Mouse (Mus musculus): ENCODE data around the gene Fam53b. TPM values are rescaled to one million over a fixed set of nuclear protein-coding genes. Genes with fewer than 3 reads are reported as not detected.

Gene Fam53b
- polyA plus RNA-seq, 1 experiment, result 14.8 TPM

DNA sequence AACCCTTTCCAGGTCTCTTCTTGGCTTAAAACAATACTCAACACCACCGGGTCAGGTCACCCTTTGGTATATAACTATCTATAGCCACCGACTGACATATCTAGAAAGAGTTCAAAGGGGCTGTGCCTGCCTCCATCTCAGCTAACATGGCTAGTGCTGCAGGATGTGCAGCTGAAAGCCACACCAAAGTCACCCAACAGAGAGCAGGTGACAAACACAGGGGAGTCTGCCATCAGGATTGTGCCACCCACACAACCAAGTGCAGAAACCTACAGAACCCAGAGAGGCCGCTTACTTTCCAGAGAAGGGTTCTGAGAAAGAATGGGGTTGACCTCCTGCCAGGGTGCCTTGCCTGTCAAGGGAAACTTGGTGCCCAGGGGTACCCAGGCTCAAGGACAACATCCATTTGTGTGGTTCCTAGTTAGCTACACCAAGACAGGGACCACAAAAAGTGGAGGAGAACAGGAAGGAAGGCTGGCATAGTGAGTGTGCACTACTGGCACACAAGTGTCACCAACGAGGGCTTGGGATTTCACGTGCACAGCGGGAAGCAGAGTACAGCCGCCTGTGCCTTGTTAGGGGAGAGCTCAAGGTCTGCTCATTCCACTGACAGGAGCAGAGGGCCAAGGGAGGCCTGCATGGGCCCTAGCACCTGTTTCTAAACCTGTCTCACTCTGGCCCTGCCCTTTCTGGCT lies 40.5 kb downstream of the Fam53b start:
- no peak for TF ChIP-seq CTCF (IDR thresholded peaks at IDR 0.05; ENCODE audit: borderline replicate concordance, extremely low read depth, insufficient read depth, insufficient read length)
- no peak for TF ChIP-seq POLR2A (IDR thresholded peaks at IDR 0.05; ENCODE audit: borderline replicate concordance, extremely low read depth, insufficient read depth, insufficient read length, poor library complexity, severe bottlenecking)
- no peak for DNase-seq (ENCODE audit: low read depth)

DNA sequence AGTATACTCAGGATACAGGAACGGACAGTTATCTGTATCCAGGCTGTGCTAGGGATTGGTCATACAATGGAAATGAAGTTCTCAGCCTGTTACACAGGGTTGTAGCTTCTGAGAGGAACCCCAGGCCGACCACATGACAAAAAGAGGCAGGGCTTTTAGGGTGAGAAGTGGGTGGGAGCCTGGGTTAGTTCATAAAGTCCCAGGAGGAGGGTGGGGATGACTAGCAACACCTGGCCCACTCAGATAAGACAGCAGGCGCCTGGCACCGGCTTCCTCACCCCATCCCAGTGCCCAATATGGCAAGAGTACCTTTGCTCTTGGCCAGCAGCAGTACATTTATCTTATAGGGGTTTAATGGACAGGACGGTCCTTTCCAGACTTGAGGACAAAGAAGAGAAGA lies 41.2 kb downstream of the Fam53b start:
- TF ChIP-seq POLR2A (IDR thresholded peaks at IDR 0.05; ENCODE audit: borderline replicate concordance, extremely low read depth, insufficient read depth, insufficient read length, poor library complexity, severe bottlenecking) (no peak), CTCF (IDR thresholded peaks at IDR 0.05; ENCODE audit: borderline replicate concordance, extremely low read depth, insufficient read depth, insufficient read length) (no peak)
- DNase-seq (ENCODE audit: low read depth), result no peak

DNA sequence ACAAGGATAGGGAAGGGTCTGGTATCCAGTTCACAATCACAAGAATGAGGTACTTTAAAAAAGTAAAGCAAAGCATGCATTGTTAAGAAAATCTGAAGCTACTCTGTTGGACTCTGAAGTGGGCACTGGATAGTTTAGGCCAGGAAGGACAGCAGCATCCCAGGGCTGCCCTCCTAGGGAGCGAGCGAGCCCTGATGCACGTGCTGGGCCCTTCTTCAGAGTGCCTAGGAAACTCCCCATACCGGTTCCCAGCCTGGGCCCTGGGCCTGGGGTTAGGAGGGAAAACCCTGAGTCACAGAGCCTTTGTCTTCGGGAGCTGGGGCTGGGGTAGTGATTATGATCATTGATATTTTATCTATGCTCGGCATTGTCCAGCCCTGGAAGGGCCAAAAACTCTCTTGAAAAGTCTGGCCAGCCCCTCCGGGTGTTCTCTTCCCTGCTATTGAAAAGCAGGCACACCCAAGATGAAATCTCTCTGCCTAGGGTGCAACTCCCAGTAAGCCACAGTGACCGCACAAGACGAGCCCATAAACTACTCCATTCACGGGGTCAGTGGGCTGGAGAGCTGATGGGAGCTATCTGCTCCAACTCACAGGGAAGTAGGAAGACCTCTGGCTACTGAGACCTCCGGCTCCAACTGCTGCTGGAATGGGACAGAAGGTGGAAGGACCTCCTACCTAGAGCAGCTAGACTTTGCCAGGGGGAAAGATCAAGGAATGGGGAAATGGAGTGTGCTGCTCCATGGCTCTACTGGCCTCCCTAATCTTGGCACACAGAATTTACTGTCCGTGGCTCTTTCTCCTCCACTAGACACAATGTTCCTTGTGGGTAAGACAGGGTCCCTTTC lies 45.0 kb downstream of the Fam53b start:
- TF ChIP-seq CTCF (IDR thresholded peaks at IDR 0.05; ENCODE audit: borderline replicate concordance, extremely low read depth, insufficient read depth, insufficient read length) (no peak), POLR2A (IDR thresholded peaks at IDR 0.05; ENCODE audit: borderline replicate concordance, extremely low read depth, insufficient read depth, insufficient read length, poor library complexity, severe bottlenecking) (no peak)

DNA sequence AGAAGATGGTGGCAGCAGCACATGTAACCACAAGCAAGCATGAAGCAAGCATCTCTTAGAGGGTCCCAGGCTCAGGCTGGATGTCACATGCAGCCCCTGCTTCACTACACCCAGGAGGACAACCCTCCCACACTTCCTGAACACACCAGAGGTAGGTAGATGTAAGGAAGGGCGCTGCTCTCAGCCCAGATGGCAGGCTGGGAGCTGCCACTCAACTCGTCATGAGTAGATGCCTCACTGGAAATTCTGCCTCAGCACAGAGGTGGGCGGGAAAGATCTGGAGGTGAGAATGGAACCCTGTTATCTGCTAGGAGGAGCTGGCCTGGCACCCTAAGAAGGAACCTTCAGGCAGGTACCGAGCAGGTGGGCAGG lies 45.7 kb downstream of the Fam53b start:
- no peak for TF ChIP-seq POLR2A (IDR thresholded peaks at IDR 0.05; ENCODE audit: borderline replicate concordance, extremely low read depth, insufficient read depth, insufficient read length, poor library complexity, severe bottlenecking)
- no peak for TF ChIP-seq CTCF (IDR thresholded peaks at IDR 0.05; ENCODE audit: borderline replicate concordance, extremely low read depth, insufficient read depth, insufficient read length)
- peak; percentile 73 for DNase-seq (ENCODE audit: low read depth)

More for the DNA sequence above, 45.0 kb downstream of the Fam53b start:
- no peak for DNase-seq (ENCODE audit: low read depth)

DNA sequence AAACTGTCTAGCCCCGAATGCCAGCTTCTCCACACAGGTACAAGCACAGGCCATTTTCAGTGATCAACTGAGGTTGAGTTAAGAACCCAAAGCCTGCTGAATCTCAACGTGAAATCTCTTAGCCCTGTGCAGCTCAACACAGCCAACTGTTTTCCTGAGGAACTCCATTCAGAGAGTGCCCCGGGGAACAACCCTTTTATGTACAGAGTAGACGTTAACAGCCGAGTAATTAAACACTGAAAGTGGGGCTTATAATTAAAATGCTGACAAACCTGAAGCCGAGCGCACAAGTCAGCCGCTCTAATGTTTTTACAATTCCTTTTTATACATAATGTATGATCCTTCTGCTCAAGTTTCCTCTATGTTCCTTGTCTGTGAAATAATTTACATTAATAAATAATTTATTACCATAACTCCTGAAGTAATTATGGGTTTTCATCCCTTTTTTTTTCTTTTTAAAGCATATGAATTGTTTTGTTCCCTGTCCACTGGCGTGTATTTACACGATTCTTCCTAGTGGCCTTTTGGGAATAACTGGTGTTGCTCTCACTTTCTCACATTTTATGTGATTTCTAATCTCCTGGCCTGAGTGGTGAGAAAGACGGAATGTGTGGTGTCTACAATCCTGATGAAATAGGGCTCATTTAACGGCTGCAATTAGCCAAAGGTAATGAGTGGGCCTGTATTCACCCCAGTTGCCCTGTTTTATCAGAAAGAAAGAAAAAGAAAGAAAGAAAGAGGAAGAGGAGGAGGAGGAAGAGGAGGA lies 46.3 kb downstream of the Fam53b start:
- peak; percentile 95 for DNase-seq (ENCODE audit: low read depth)

DNA sequence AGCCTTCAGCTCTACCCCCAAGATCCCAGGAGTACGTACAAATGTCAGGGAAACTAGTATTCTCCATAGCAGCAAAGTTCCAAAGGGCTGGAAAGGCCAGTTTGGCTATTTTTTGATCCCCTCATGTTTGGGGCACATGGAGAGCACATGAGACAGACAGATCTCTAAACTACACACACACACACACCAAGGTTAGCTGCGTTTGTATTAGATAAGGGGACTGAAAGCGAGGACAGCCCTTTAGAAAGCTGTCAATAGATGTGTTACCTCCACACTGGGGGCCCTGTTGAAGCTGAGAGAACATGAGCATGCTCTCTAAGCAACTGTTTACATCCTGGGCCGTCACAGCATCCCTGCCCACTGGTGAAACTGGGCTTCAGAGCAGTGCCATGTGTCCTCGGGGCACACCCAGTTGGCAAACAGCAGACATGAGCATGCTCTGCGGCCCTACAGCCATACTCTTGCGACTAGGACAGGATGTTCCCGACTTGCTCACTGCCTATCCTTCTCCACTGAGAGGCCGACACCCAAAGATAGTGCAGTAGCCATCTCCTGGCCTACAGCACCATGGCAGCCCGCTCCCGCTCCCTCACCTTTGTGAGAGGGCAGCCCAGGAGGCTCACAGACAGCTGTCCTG lies 47.3 kb downstream of the Fam53b start:
- DNase-seq (ENCODE audit: low read depth), result peak; percentile 52
- no peak for TF ChIP-seq CTCF (IDR thresholded peaks at IDR 0.05; ENCODE audit: borderline replicate concordance, extremely low read depth, insufficient read depth, insufficient read length)
- TF ChIP-seq POLR2A (IDR thresholded peaks at IDR 0.05; ENCODE audit: borderline replicate concordance, extremely low read depth, insufficient read depth, insufficient read length, poor library complexity, severe bottlenecking), result no peak

More for the DNA sequence above, 46.3 kb downstream of the Fam53b start:
- TF ChIP-seq POLR2A (IDR thresholded peaks at IDR 0.05; ENCODE audit: borderline replicate concordance, extremely low read depth, insufficient read depth, insufficient read length, poor library complexity, severe bottlenecking), result no peak
- TF ChIP-seq CTCF (IDR thresholded peaks at IDR 0.05; ENCODE audit: borderline replicate concordance, extremely low read depth, insufficient read depth, insufficient read length), result no peak

DNA sequence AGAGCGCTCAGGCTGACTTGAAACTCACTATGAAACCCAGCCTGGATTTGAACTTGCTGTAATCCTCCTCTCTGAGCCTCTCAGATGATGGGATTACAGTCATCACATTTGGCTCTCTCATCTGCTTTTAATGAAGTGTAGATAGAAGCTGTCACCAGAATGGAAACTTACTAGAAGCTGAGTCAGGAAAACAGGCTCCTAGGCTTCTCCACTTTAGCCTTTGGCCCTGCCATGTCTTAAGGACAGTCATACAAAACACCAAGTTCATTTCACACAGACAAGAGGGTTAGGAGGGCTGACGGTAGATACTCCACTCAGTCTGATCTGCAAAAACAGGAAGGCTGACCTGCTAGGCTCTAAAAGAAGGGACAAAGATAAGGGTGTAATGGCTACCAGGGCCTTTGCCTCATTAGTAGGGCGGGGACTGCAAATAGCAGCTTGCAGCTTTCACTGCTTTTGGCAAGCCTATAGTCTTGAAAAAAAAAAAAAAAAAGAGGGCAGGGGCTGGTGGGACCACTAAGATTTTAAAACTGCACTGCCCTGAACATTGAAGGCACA lies 48.0 kb downstream of the Fam53b start:
- TF ChIP-seq POLR2A (IDR thresholded peaks at IDR 0.05; ENCODE audit: borderline replicate concordance, extremely low read depth, insufficient read depth, insufficient read length, poor library complexity, severe bottlenecking), result no peak
- no peak for TF ChIP-seq CTCF (IDR thresholded peaks at IDR 0.05; ENCODE audit: borderline replicate concordance, extremely low read depth, insufficient read depth, insufficient read length)

DNA sequence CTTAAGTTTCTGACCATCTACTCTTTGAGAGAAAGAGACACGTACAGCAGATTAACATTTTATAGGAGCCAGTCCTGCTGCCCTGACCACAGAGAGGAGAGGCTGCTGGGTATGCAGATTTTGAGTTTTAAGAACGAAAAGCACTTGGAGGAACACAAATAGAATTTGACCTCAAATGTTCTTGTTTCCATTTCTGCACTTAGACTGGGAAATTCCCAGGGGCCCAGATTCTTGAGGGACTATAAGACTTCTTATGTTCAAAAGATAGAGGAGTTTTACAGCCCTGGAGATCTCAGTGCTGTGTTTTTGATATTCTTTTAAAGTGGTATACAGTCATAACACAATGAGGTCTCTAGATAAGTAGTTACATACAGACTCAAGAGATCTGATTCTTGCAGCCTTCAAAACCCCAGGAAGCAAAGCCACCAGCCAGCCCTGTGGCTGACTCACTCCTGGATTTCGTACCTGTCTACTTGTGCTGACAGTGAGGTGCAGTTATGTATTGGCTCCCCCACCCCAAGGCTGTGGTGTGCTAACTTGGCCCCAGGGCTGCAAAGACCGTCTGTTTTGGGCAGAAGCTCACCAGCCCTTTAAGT lies 48.7 kb downstream of the Fam53b start:
- TF ChIP-seq POLR2A (IDR thresholded peaks at IDR 0.05; ENCODE audit: borderline replicate concordance, extremely low read depth, insufficient read depth, insufficient read length, poor library complexity, severe bottlenecking) (no peak), CTCF (IDR thresholded peaks at IDR 0.05; ENCODE audit: borderline replicate concordance, extremely low read depth, insufficient read depth, insufficient read length) (no peak)
- DNase-seq (ENCODE audit: low read depth), result no peak

More for the DNA sequence above, 48.0 kb downstream of the Fam53b start:
- DNase-seq (ENCODE audit: low read depth), result peak; percentile 48

DNA sequence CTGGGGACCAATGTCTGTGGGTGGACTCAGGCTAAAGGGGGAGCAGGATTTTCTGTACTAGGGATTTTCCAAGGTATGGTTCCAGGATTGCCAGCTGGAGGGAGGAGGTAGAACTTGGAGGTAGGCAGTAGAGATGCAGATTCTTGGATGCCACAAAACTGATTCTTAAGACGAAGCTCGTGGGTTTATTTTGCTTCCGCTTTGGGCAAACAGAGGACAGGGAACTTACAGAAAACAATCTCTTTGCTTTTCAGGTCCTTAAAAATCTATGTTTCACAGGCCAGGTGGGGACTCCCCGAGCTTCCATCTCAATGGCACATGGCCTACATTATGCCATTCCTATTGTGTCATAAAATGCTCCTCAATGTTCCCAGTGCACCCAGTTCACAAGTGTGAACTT lies 49.4 kb downstream of the Fam53b start:
- TF ChIP-seq CTCF (IDR thresholded peaks at IDR 0.05; ENCODE audit: borderline replicate concordance, extremely low read depth, insufficient read depth, insufficient read length), result no peak
- TF ChIP-seq POLR2A (IDR thresholded peaks at IDR 0.05; ENCODE audit: borderline replicate concordance, extremely low read depth, insufficient read depth, insufficient read length, poor library complexity, severe bottlenecking), result no peak
- no peak for DNase-seq (ENCODE audit: low read depth)

DNA sequence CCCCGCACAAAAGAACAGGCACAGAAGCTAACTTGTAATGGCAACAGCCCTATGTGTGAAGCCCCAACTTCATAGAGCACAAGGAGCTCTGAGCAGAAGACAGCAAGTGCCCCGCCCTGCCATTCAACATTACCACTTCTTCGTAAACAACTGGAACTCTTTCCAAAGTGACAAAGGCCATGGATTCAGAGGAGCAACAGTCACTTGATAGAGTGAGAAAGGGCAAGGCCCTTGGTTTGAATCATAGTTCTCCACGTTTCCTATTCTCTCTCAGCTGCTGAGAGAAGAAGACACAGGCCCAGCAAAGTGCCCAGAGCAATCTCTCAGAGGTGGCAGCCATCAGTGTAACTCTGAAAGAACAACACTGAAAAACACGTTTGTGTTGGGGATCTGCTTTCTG lies 49.8 kb downstream of the Fam53b start:
- no peak for TF ChIP-seq POLR2A (IDR thresholded peaks at IDR 0.05; ENCODE audit: borderline replicate concordance, extremely low read depth, insufficient read depth, insufficient read length, poor library complexity, severe bottlenecking)
- TF ChIP-seq CTCF (IDR thresholded peaks at IDR 0.05; ENCODE audit: borderline replicate concordance, extremely low read depth, insufficient read depth, insufficient read length), result no peak
- DNase-seq (ENCODE audit: low read depth), result no peak

All from brain, embryonic 14.5 days (tissue).